Mouse (Mus musculus): ENCODE measurements at regions not wholly inside any gene's neighbourhood (a gene's known extent, or its start where the extent isn't known, plus 50 kb on each side); places are given as distances from the start of the nearest gene placed in this dataset.
"Not testable (repeated sequence)": the region's sequence is repeated elsewhere in the genome, so short reads cannot be mapped to it uniquely, and the experiment has no call there.

- Histone ChIP-seq H3K9ac (ENCODE audit: low read depth, low read length) (no peak overlapping the region), H3K36me3 (ENCODE audit: control insufficient read depth, insufficient read depth, low read length) (no peaks in the 10 kb centered on the region), H3K9me3 (ENCODE audit: control insufficient read depth, low read length) (no peaks in the 10 kb centered on the region), H3K27ac (ENCODE audit: low read depth, low read length) (no peak overlapping the region), H3K27me3 (replicated peaks; ENCODE audit: control insufficient read depth, insufficient read depth, low read length) (no peaks in the 10 kb centered on the region), H3K4me1 (replicated peaks; ENCODE audit: control insufficient read depth, insufficient read depth, low read length) (no peaks in the 10 kb centered on the region), H3K4me2 (no peak overlapping the region), H3K4me3 (ENCODE audit: low read depth, low read length) (no peak overlapping the region)
- ATAC-seq (replicated peaks; ENCODE audit: low FRiP score) (no peak), DNase-seq (ENCODE audit: low spot score) (no peak)
These were observed 96.0 kb upstream of the Tacstd2 start for GRCm38 (mm10) chr6:67631617-67632016.

- no peak for ATAC-seq (replicated peaks; ENCODE audit: low FRiP score)
- WGBS: 77% methylated on average over 1 of the region's 1 CpGs
These were observed 74.8 kb upstream of the Tacstd2 start for GRCm38 (mm10) chr6:67610402-67610801.

GRCm38 (mm10) chr6:67609461-67609860, 73.9 kb upstream of the Tacstd2 start:
- H3K36me3 ChIP-seq (ENCODE audit: control insufficient read depth, insufficient read depth, low read length); H3K4me3 ChIP-seq (ENCODE audit: low read depth, low read length); ATAC-seq (replicated peaks; ENCODE audit: low FRiP score); H3K4me2 ChIP-seq; H3K27ac ChIP-seq (ENCODE audit: low read depth, low read length); H3K9me3 ChIP-seq (ENCODE audit: control insufficient read depth, low read length); DNase-seq (ENCODE audit: low spot score); H3K27me3 ChIP-seq (replicated peaks; ENCODE audit: control insufficient read depth, insufficient read depth, low read length); H3K4me1 ChIP-seq (replicated peaks; ENCODE audit: control insufficient read depth, insufficient read depth, low read length); H3K9ac ChIP-seq (ENCODE audit: low read depth, low read length): not testable (repeated sequence)
- WGBS: 33% methylated on average over 1 of the region's 1 CpGs

More at GRCm38 (mm10) chr6:67610402-67610801, 74.8 kb upstream of the Tacstd2 start:
- Histone ChIP-seq H3K4me1 (replicated peaks; ENCODE audit: control insufficient read depth, insufficient read depth, low read length) (no peaks in the 10 kb centered on the region), H3K4me2 (no peak overlapping the region), H3K27me3 (replicated peaks; ENCODE audit: control insufficient read depth, insufficient read depth, low read length) (no peaks in the 10 kb centered on the region), H3K9ac (ENCODE audit: low read depth, low read length) (no peak overlapping the region), H3K9me3 (ENCODE audit: control insufficient read depth, low read length) (no peaks in the 10 kb centered on the region), H3K27ac (ENCODE audit: low read depth, low read length) (no peak overlapping the region), H3K4me3 (ENCODE audit: low read depth, low read length) (no peak overlapping the region), H3K36me3 (ENCODE audit: control insufficient read depth, insufficient read depth, low read length) (no peaks in the 10 kb centered on the region)
- DNase-seq (ENCODE audit: low spot score): no peak

Data from liver, embryonic 11.5 days (tissue).